Mouse (Mus musculus): ENCODE results near the gene Gm17304.

- TF ChIP-seq CTCF (IDR thresholded peaks at IDR 0.05; ENCODE audit: borderline replicate concordance, insufficient read depth, low read depth, low read length) (no peak), POLR2A (IDR thresholded peaks at IDR 0.05; ENCODE audit: borderline replicate concordance, insufficient read depth, low read length) (no peak)
Measured at GRCm38 (mm10) chr5:106575098-106575497, 33.8 kb upstream of the Gm17304 start.

Data from cerebellum, adult 2 months (tissue).